9 mouse cellular contexts compared by ENCODE assay signal in the genomic region with DNA sequence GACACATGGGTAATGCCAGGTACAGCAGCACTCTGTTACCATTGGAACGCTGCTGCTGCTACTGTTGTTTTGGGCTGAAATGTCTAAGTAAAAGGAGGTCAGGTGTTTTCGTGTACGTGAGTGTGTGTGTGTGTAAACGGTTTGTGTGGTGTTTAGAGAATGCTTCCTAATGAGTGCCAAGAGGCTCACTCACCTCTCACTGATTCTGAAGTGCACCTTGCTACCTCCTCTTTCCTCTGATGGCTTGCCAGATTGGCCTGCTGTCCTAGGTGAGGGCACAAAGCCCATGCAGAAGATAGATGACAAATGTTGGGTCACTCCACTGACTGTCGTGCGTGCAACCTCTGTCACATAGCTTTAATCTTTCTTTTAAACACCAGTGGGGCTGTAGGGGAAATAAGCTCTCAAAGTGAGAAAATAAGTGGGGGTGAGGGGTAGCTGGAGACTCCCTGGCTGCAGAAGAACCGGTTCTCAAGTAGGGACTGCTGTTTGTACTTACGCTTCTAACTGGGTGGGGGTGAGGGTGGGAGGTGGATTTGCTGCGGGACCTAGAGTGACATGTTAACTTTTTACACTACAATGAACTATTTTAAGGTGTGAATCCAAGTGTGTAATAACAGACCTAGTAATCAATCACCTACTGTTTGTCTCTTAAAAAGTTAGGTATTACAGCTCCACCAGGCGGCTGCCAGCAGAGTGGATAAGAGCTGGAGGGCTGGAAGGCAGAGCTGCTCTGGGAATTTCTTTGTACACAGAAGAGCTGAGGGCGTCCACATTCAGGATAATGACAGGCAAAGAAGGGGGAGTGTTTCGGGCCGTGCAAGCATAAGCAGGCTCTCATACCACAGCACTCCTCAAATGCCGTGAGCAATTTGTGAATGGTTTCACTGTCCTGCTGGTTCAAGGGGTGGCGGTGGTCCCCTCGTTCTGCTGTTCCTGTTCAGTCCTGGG. TPM values are rescaled to one million over a fixed set of nuclear protein-coding genes. Genes with fewer than 3 reads are reported as not detected.
DNase-seq lines count a peak whose midpoint lies in the region; ATAC-seq lines count a peak whose summit lies in the region.
"Had no signal": no experiment of that assay in that cellular context is flagged by ENCODE, and none has a peak within 500 bp of the region (broad histone marks: within the 10 kb centered on the region; RNA-seq: fewer than 3 reads in every experiment).

No protein-coding gene starts in this region.

- no peaks in the 10 kb centered on the region for H3K9me3 ChIP-seq in limb, embryonic 11.5 days (ENCODE audit: control insufficient read depth, low read length)
- no peaks in the 10 kb centered on the region for H3K9me3 ChIP-seq in neural tube, embryonic 14.5 days (ENCODE audit: control insufficient read depth, low read length)

- DNase-seq in gastrocnemius, postnatal 14 days = peak; percentile 14
- no peak for DNase-seq in gastrocnemius, postnatal 36 days
- peak; percentile 37 for DNase-seq in cerebellum, adult 8-10 months
- peak; percentile 31 to 37 for DNase-seq in heart, postnatal 10 days
- DNase-seq in limb, embryonic 11.5 days (ENCODE audit: low spot score) = no peak
- DNase-seq in left cerebral cortex, adult 11 months (ENCODE audit: low spot score) = no peak
- no peak for DNase-seq in adrenal gland, postnatal 14 days

- no peaks in the 10 kb centered on the region for H3K27me3 ChIP-seq in limb, embryonic 11.5 days (ENCODE audit: control insufficient read depth, insufficient read depth, low read length)
- no peaks in the 10 kb centered on the region for H3K27me3 ChIP-seq in neural tube, embryonic 14.5 days (ENCODE audit: control insufficient read depth, insufficient read depth, low read length)

- H3K4me3 ChIP-seq in limb, embryonic 11.5 days (ENCODE audit: low read depth, low read length) = no peak overlapping the region
- no peak overlapping the region for H3K4me3 ChIP-seq in neural tube, embryonic 14.5 days (ENCODE audit: low read depth, low read length)
- H3K4me3 ChIP-seq: erythroblast, embryonic 14.5 days had no signal

- peak overlapping the region; percentile 11; the same call in 1 of the 2 replicates for H3K27ac ChIP-seq in limb, embryonic 11.5 days (replicated peaks; ENCODE audit: low read depth, low read length)
- no peak overlapping the region for H3K27ac ChIP-seq in neural tube, embryonic 14.5 days (ENCODE audit: low read depth, low read length)

- no peak overlapping the region for H3K9ac ChIP-seq in limb, embryonic 11.5 days (ENCODE audit: low read length)
- H3K9ac ChIP-seq in neural tube, embryonic 14.5 days (replicated peaks; ENCODE audit: low read depth, low read length) = 0 out of 2 replicates have a peak overlapping the region, but pooled peaks have one; percentile 12

- ATAC-seq in limb, embryonic 11.5 days (ENCODE audit: insufficient number of reproducible peaks, low FRiP score, low TSS enrichment, low read depth) = 0 out of 2 replicates have a peak, but pooled peaks have one; percentile 45
- ATAC-seq in neural tube, embryonic 14.5 days (ENCODE audit: low read depth) = peak; percentile 66; the same call in 1 of the 2 replicates

- peaks cover 2% of the 10 kb centered on the region; the same call in 1 of the 2 replicates for H3K36me3 ChIP-seq in limb, embryonic 11.5 days (ENCODE audit: control insufficient read depth, insufficient read depth, low read length)
- peaks cover 6% of the 10 kb centered on the region; the same call in 1 of the 2 replicates for H3K36me3 ChIP-seq in neural tube, embryonic 14.5 days (ENCODE audit: control insufficient read depth, insufficient read depth, low read length)

- 42% methylated on average over 16 of the region's 16 CpGs for WGBS in limb, embryonic 11.5 days
- WGBS in neural tube, embryonic 14.5 days = 44% methylated on average over 16 of the region's 16 CpGs

- H3K4me1 ChIP-seq in limb, embryonic 11.5 days (ENCODE audit: control insufficient read depth, insufficient read depth, low read length) = peaks cover 53% of the 10 kb centered on the region
- H3K4me1 ChIP-seq in neural tube, embryonic 14.5 days (ENCODE audit: control insufficient read depth, insufficient read depth, low read length) = peaks cover 18% of the 10 kb centered on the region

- H3K4me2 ChIP-seq in limb, embryonic 11.5 days (ENCODE audit: low read depth, severe bottlenecking) = 0 out of 2 replicates have a peak overlapping the region, but pooled peaks have one; percentile 12
- H3K4me2 ChIP-seq in neural tube, embryonic 14.5 days (ENCODE audit: low read depth, low read length) = 0 out of 2 replicates have a peak overlapping the region, but pooled peaks have one; percentile 2

- intact Hi-C loops in gastrocnemius, postnatal 14 days (cut with DNase I; ENCODE audit: low total_unique reads) = no loop called here
- intact Hi-C loops in gastrocnemius, postnatal 36 days (cut with DNase I) = no loop called here
- intact Hi-C loops in heart, postnatal 10 days (cut with DNase I) = loop anchor here (5.0 kb wide), 2 partner anchors 151 to 476 kb away; no protein-coding TSS in a partner anchor

RNA-seq across cellular contexts. Expression of a gene that starts 10.4 kb away (rescaled TPM):
- 10 to 100 TPM in 1 of 2 experiments, 1 to 10 TPM in 1; 9.3 to 11.2 TPM for total RNA-seq in gastrocnemius, postnatal 14 days (2021)
- total RNA-seq in gastrocnemius, postnatal 36 days (2021) = 10 to 100 TPM; 10.9 TPM
- 10 to 100 TPM; 20.6 to 24.8 TPM for total RNA-seq in heart, postnatal 10 days (2021)
- 28.9 and 33.0 TPM in 2 replicates for polyA plus RNA-seq in limb, embryonic 11.5 days (2014; fragmentation: Nextera tagmentation; extraction: Ambion mirVana)
- 51.6 and 65.0 TPM in 2 replicates for polyA plus RNA-seq in neural tube, embryonic 14.5 days (2014; fragmentation: Nextera tagmentation; extraction: Ambion mirVana)
- total RNA-seq in adrenal gland, postnatal 14 days (2021) = 20.7 and 20.8 TPM in 2 replicates

RNA-seq across cellular contexts. Expression of a gene that starts 10.5 kb away (rescaled TPM):
- under 1 TPM in 1 of 2 experiments, not detected in 1; 0.07 TPM for total RNA-seq in gastrocnemius, postnatal 14 days (2021)
- total RNA-seq in gastrocnemius, postnatal 36 days (2021) = not detected
- total RNA-seq in heart, postnatal 10 days (2021) = not detected
- 0.17 and 0.40 TPM in 2 replicates for polyA plus RNA-seq in limb, embryonic 11.5 days (2014; fragmentation: Nextera tagmentation; extraction: Ambion mirVana)
- 0.16 and 0.28 TPM in 2 replicates for polyA plus RNA-seq in neural tube, embryonic 14.5 days (2014; fragmentation: Nextera tagmentation; extraction: Ambion mirVana)
- total RNA-seq in adrenal gland, postnatal 14 days (2021) = 0.30 and 0.44 TPM in 2 replicates
- polyA plus RNA-seq: erythroblast, embryonic 14.5 days had no signal

Comparison
In these comparisons a context has a peak if more than half of its experiments do, and no peak if none do; other contexts are left out.
1. DNase-seq: peak in gastrocnemius, postnatal 14 days (single experiment), cerebellum, adult 8-10 months (single experiment) and heart, postnatal 10 days (2 of 2); none in gastrocnemius, postnatal 36 days (0 of 2), limb, embryonic 11.5 days (single experiment), left cerebral cortex, adult 11 months (single experiment) and adrenal gland, postnatal 14 days (single experiment).